ENCODE assay signal across 8 mouse cellular contexts in the genomic region with DNA sequence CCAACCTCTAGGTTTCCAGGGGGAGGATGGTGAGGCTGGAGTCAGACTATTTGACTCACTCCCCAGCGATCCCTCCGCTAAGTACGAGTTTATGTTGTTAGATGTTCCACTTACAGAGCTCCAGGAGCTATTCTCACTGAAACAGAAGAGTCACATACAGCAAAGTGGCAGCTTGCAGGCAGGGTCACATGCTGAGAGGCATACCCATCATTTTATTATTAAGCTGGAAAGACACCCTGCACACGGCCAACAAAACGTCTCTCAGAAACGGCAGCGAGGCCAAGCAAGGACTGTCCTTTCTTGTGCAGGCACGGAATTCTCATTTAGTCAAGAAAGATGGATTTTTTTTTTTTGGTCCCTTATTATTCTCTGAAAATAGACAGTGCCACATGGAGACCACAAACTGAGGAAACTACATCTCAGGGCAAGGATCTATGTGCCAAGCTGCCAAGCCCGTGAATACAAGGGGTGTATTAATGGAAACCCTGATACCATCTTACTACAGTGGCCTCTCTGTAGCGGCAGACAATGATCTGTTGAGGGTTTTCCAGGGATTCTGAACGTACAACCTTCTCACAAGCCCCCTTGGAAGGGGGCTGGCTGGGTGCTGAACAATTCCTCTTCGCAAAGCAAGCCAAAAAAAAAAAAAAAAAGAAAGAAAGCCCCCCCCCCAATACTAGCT. TPM values are rescaled to one million over a fixed set of nuclear protein-coding genes. Genes with fewer than 3 reads are reported as not detected.
DNase-seq lines count a peak whose midpoint lies in the region; ATAC-seq and TF ChIP-seq lines count a peak whose summit lies in the region.

No protein-coding gene starts in this region.

- H3K4me1 ChIP-seq in kidney, postnatal 0 days (replicated peaks; ENCODE audit: insufficient read depth, low read length), result peaks cover 33% of the 10 kb centered on the region
- H3K4me1 ChIP-seq in bone marrow macrophage, adult 2 months (ENCODE audit: control insufficient read depth, insufficient read depth, low read length), result peaks cover 37% of the 10 kb centered on the region
- H3K4me1 ChIP-seq in forebrain, embryonic 13.5 days, result peaks cover 52% of the 10 kb centered on the region
- peaks cover 56% of the 10 kb centered on the region for H3K4me1 ChIP-seq in liver, embryonic 16.5 days (ENCODE audit: control insufficient read depth, low read depth, low read length)

- 48% methylated on average over 12 of the region's 12 CpGs for WGBS in kidney, postnatal 0 days
- 17% methylated on average over 12 of the region's 12 CpGs for WGBS in forebrain, embryonic 13.5 days
- WGBS in liver, embryonic 16.5 days (ENCODE audit: insufficient replicate concordance), result 36% methylated on average over 12 of the region's 12 CpGs

- no peak for ATAC-seq in kidney, postnatal 0 days (replicated peaks; ENCODE audit: low FRiP score, low read depth)
- ATAC-seq in forebrain, embryonic 13.5 days, result peak; percentile 14; the same call in 1 of the 2 replicates
- ATAC-seq in liver, embryonic 16.5 days (ENCODE audit: low read depth), result no peak

- H3K4me3 ChIP-seq in kidney, postnatal 0 days (replicated peaks; ENCODE audit: low read depth, low read length), result peak overlapping the region; percentile 72
- peak overlapping the region; percentile 77; the same call in 1 of the 2 replicates for H3K4me3 ChIP-seq in bone marrow macrophage, adult 2 months (ENCODE audit: insufficient read depth, low read length)
- H3K4me3 ChIP-seq in forebrain, embryonic 13.5 days, result peak overlapping the region; percentile 79
- peak overlapping the region; percentile 93 for H3K4me3 ChIP-seq in liver, embryonic 16.5 days (ENCODE audit: low read depth, low read length)

- no peak for DNase-seq in kidney, postnatal 0 days (ENCODE audit: low spot score)
- no peak for DNase-seq in kidney, postnatal 36 days
- DNase-seq in right cerebral cortex, adult 2 months (ENCODE audit: low spot score in 2 of 2), result no peak
- no peak for DNase-seq in ovary, postnatal 14 days (ENCODE audit: low spot score)
- no peak for DNase-seq in spleen, postnatal 4 days (ENCODE audit: low spot score in 2 of 2)

- peak overlapping the region; percentile 88; the same call in 1 of the 2 replicates for H3K27ac ChIP-seq in kidney, postnatal 0 days
- no peak overlapping the region for H3K27ac ChIP-seq in bone marrow macrophage, adult 2 months (ENCODE audit: insufficient read depth, low read depth, low read length)
- peak overlapping the region; percentile 92 for H3K27ac ChIP-seq in forebrain, embryonic 13.5 days
- peak overlapping the region; percentile 89 for H3K27ac ChIP-seq in liver, embryonic 16.5 days (ENCODE audit: low read length)

- H3K9ac ChIP-seq in kidney, postnatal 0 days (ENCODE audit: low read depth, low read length), result peak overlapping the region; percentile 82
- peak overlapping the region; percentile 99 for H3K9ac ChIP-seq in forebrain, embryonic 13.5 days
- H3K9ac ChIP-seq in liver, embryonic 16.5 days (ENCODE audit: low read depth, low read length), result peak overlapping the region; percentile 95

- H3K27me3 ChIP-seq in kidney, postnatal 0 days (ENCODE audit: insufficient read depth, low read length), result no peaks in the 10 kb centered on the region
- H3K27me3 ChIP-seq in forebrain, embryonic 13.5 days, result no peaks in the 10 kb centered on the region
- H3K27me3 ChIP-seq in liver, embryonic 16.5 days (ENCODE audit: control insufficient read depth, insufficient read depth, low read depth, low read length), result no peaks in the 10 kb centered on the region

- no peak for TF ChIP-seq CTCF in kidney, postnatal 0 days (IDR thresholded peaks at IDR 0.05; ENCODE audit: low read depth)
- no peak for TF ChIP-seq CTCF in bone marrow macrophage, adult 2 months (IDR thresholded peaks at IDR 0.05; ENCODE audit: low read depth, low read length)

- TF ChIP-seq POLR2A in bone marrow macrophage, adult 2 months (IDR thresholded peaks at IDR 0.05; ENCODE audit: borderline replicate concordance, low read depth, low read length), result no peak

- peak overlapping the region; percentile 69 for H3K4me2 ChIP-seq in kidney, postnatal 0 days (ENCODE audit: low read length)
- peak overlapping the region; percentile 78 for H3K4me2 ChIP-seq in forebrain, embryonic 13.5 days
- peak overlapping the region; percentile 94 for H3K4me2 ChIP-seq in liver, embryonic 16.5 days (ENCODE audit: low read depth, low read length)

- H3K36me3 ChIP-seq in kidney, postnatal 0 days (ENCODE audit: insufficient read depth, low read length), result no peaks in the 10 kb centered on the region
- peaks cover 14% of the 10 kb centered on the region for H3K36me3 ChIP-seq in forebrain, embryonic 13.5 days (ENCODE audit: poor library complexity, severe bottlenecking)
- H3K36me3 ChIP-seq in liver, embryonic 16.5 days (ENCODE audit: control insufficient read depth, insufficient read depth), result peaks cover 4% of the 10 kb centered on the region; the same call in 1 of the 2 replicates

- no peaks in the 10 kb centered on the region for H3K9me3 ChIP-seq in kidney, postnatal 0 days (replicated peaks; ENCODE audit: low read length)
- H3K9me3 ChIP-seq in forebrain, embryonic 13.5 days (replicated peaks), result no peaks in the 10 kb centered on the region
- H3K9me3 ChIP-seq in liver, embryonic 16.5 days (replicated peaks; ENCODE audit: control insufficient read depth, low read length), result no peaks in the 10 kb centered on the region

RNA-seq across cellular contexts. Expression of a gene that starts 1.5 kb away (rescaled TPM):
- polyA plus RNA-seq in kidney, postnatal 0 days (2015; fragmentation: Nextera tagmentation; extraction: Ambion mirVana), result 30.7 and 31.7 TPM in 2 replicates
- 16.8 and 18.2 TPM in 2 replicates for polyA plus RNA-seq in bone marrow macrophage, adult 2 months (2012; ENCODE audit: insufficient read depth, insufficient read length, missing spikeins)
- 86.5 and 92.2 TPM in 2 replicates for polyA plus RNA-seq in forebrain, embryonic 13.5 days (2015; fragmentation: Nextera tagmentation; extraction: Ambion mirVana)
- 14.3 and 16.3 TPM in 2 replicates for polyA plus RNA-seq in liver, embryonic 16.5 days (2015; fragmentation: Nextera tagmentation; extraction: Ambion mirVana)

RNA-seq across cellular contexts. Expression of a gene that starts 57.1 kb away (rescaled TPM):
- polyA plus RNA-seq in kidney, postnatal 0 days (2015; fragmentation: Nextera tagmentation; extraction: Ambion mirVana), result 24.8 and 28.4 TPM in 2 replicates
- 0.51 and 0.64 TPM in 2 replicates for polyA plus RNA-seq in bone marrow macrophage, adult 2 months (2012; ENCODE audit: insufficient read depth, insufficient read length, missing spikeins)
- 16.2 and 16.8 TPM in 2 replicates for polyA plus RNA-seq in forebrain, embryonic 13.5 days (2015; fragmentation: Nextera tagmentation; extraction: Ambion mirVana)
- 12.4 and 16.3 TPM in 2 replicates for polyA plus RNA-seq in liver, embryonic 16.5 days (2015; fragmentation: Nextera tagmentation; extraction: Ambion mirVana)
